Mouse (Mus musculus) cerebellum, postnatal 36 days (tissue): ENCODE measurements around the gene Gm10959.
"Not testable (repeated sequence)": the region's sequence is repeated elsewhere in the genome, so short reads cannot be mapped to it uniquely, and the experiment has no call there.

ENCODE experiments used
- DNase-seq, 2 experiments: peaks; one replicate each; pipeline ENCODE4 v3.0.0; 2021 to 2022; ENCODE audit warnings: mixed read lengths in 2 of 2

Gm10959 gene

DNA sequence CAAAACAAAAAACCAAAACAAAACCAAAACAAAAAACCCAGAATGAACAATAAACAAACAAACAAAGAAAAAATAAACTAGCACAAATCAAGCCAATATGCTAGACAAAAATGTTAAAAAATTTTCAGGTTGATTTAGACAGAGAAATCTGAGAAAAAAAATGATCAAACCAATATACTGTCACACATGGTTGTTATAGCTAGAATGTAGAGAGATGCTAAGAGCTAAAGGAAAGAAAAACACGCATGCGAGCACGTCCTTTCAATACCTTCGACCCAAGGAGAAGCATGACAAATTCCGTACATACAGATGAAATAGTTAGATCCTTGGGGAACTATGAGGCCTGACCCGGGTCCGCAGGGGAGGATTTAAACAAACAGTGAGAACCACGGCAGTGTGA is at the start of gene Gm10959:
TSS of gene Gm10959 (minus strand) at position 101 of the 400 bp plus-strand sequence.
- no peak for DNase-seq

- DNase-seq: no peak
These were observed 49.2 kb upstream of the Gm10959 start for GRCm38 (mm10) chr3:122968391-122968790.

GRCm38 (mm10) chr3:122964301-122964700 is 45.1 kb upstream of the Gm10959 start:
- DNase-seq: no peak

GRCm38 (mm10) chr3:122950129-122950528 is 31.0 kb upstream of the Gm10959 start:
- DNase-seq: no peak

DNA sequence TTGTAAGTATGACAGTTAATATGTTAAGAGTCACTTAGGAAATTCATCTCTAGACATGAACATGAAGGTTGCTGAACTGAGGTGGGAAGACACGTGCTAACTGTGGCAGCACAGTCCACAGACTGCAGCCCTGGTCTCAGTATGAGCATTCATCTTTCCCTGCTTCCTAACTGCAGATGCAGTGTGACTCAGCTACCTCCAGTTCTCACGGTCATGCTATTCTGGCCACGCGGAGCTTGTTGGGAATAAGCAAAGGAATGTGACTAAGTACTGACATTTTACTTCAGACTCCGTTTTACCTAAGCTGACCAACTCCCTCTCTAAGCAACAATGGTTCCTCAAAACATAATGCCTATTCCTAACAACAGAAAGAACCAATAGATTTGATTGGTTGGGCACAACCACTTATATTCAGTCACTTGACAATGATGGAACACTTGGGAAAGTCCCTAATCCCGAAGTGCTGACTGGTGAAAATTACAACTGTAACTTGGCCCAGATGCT is 24.3 kb upstream of the Gm10959 start:
- no peak for DNase-seq

DNA sequence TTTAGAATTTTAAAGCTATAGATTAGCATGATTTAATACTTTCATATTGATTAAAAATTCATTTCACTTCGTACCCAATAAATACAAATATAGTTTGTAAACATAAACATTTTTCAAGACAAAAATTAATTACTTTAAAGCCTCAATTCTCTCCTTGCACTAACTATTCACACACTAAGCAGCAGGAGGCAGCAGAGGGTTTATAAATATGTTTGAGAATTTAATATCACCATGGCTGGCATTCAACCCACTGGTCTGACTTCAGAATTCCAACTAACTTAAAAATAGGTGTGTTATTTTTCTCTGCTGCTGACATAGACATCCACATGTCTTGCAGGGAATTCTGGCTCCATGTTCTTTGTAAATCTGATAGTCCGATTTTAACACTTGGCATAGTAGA is 20.1 kb upstream of the Gm10959 start:
- DNase-seq: peak in 1 of 2 experiments; percentile 24

DNA sequence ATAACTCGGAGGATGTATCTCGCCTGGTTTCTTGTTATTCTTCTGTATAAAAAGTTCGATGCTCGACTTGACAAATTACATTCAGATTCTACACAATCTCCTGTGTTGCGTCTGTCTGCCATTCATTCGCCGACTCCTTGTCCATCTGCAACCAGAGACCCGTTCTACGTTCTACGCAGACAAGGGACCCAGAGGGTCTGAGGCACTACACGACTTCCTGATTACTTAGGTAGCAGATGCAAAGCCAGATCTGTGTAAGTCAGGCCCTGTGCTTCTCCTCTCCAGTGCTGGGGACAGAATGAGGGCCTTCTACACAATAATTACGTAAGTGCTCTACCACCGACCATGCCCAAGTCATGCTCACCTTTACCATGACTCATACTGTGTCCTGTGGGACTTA is 18.0 kb upstream of the Gm10959 start:
- DNase-seq: not testable (repeated sequence)

- DNase-seq: no peak
These were observed 13.3 kb upstream of the Gm10959 start for GRCm38 (mm10) chr3:122932466-122932865.

DNA sequence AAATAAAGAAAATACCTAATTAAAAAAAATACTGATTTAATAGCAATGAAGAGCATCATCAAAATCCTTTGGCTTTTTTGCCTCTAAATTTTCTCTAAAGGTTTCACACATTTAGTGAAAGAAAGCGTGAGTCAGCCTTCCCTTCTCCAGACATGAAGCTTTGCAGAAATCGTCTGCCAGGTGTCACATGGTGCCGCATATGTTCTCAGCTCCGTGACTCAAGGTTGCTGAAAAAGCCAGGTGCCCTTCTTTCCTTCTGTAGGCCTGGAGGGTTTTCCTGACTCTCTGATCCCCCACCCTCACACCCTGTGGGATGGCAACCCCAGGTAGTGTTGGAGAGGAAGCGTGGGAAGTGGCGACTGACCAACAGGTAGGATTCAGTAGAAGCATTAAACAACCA is 10.6 kb upstream of the Gm10959 start:
- peak; percentile 21 to 32 for DNase-seq

- peak; percentile 92 to 95 for DNase-seq
These were observed 5.1 kb upstream of the Gm10959 start, which contains the start of gene 1810037I17Rik for GRCm38 (mm10) chr3:122924009-122924914. 1810037I17Rik (plus strand) TSS chr3:122924203.

GRCm38 (mm10) chr3:122923147-122923546 is 4.0 kb upstream of the Gm10959 start:
- DNase-seq: no peak

DNA sequence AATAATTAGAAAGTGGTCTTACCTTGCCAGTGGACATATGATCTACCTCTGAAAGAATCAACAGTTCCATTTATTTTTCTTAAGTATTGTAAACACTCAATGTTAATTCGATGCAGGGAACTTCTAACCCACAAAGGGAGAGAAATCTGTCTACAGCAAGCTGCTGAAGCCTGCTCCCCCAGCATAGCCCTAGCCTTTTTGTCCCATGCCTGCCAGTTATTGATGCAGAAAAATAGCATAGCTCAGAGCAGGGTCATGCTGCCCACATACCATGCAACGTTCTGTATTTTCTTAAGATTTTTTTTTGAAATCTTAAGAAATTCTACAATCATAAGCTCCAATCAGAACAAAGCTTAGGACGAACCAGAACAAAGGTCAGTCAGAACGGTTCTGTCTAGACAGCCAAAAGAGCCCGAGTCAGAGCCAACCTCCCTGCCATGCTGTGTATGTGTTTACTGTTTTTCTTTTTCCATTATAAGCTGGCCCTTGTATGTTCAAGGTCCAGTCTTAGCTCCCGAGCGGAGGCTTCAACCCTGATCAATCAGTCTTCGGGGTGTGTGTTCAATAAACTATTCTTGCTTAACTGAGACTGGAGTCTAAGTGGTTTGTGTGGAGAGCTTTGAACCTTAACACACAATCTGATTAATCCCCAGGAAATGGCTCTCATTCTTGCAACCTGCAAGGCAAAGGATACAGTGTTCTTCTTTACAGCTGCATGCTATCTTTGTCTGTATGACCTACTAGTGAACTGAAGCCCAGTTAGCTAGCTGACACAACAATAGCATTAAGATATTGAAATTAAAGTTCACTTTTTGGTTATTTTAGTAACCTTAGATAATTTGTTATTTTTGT is 2.7 kb upstream of the Gm10959 start:
- DNase-seq: no peak

DNA sequence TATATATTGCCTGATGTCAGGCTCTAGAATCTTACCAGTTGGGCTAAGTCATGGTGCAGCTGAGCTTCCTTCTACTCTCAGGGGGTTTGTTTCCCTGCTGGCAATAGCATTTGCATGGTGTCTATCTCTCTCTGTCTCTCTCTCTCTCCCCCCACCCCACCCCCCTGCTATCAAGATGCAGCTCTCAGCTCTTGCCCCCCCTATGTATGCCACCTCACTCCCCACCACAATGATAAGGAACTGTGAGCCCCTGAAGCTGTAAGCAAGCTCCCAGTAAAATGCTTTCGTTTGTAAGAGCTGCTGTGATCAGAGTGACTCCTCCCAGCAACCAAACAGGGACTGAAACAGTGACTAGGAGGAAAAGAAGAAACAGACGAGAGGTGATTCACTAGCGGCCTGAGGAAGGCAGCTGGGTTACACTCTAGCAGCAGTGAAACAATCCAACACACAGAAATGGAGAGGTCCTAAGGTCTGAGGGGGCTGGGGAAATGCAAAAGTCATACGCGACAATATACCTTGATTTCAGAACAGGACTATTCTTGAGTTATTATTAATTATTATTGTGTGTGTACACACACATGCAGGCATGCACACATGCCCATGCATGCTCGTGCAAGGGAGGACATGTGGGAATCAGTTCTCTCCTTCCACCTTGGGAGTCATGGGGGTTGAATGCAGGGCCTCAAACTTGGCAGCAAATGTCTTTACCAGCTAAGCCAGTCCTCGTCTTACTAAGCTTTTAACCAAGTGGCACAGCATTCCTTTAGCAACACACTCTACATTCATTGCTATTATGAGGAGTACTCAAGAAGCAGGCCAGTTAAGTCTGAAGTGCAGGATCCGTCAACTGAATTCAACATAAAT is 1.6 kb upstream of the Gm10959 start:
- no peak for DNase-seq

DNA sequence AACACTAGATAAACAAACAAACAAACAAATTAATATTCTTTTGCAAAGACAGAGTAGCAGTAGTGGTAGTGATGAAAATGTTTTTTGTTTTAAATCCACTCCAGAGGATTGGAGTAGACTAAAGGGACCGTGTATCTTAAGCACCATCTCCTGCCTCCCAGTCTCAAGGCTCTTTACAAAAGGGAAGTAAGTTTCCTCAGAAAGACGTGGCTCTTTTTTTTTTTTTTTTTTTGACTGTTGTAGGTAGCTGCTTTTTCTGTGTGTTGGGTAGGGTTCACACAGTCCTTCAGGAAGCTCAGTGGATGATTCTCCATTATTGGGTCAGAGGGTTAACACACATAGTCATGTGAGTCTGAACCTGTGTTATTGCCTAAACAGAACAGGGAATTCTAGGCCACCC is 488 bp downstream of the Gm10959 start:
- DNase-seq: no peak

DNA sequence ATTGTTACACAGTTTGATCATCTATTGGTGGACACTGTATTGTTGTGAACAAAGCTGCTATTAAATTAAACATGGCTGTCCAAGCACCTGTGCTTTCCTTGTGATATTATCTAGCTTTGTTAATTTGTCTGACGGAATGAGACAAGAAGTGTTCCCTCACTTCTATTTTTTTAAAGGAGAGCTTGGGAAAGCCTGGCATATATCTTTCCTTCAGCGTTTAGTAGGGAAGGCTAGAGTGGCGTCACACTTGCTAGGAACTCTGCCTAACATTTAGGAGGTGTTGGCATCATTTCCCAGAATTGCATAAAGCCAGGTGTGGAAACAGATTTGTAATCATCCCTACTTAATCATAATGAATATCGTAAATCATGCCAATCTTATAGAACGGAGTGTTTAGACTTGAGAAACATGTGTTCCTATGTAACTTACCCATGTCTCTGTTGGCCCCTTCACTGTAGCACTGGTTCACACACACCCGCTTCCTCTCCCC is 2.9 kb downstream of the Gm10959 start:
- DNase-seq: no peak

DNA sequence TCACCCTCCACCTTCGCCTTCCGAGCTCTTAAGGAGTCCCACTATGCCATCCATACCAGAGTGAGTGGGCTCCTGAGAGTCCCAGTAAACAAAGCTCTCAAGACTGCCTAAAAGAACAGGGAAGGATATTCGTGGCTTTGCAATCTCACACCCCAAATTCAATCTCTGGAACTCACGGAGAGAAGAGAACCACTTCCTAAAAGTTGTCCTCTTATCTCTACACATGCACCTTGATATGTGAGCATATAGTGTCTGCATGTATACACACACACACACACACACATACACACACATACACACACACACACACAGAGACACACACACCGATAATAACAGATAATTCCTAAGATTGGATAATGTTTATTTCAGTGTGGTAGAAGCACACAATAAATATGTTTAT is 3.7 kb downstream of the Gm10959 start:
- no peak for DNase-seq

GRCm38 (mm10) chr3:122907841-122908240 is 11.3 kb downstream of the Gm10959 start:
- no peak for DNase-seq

DNA sequence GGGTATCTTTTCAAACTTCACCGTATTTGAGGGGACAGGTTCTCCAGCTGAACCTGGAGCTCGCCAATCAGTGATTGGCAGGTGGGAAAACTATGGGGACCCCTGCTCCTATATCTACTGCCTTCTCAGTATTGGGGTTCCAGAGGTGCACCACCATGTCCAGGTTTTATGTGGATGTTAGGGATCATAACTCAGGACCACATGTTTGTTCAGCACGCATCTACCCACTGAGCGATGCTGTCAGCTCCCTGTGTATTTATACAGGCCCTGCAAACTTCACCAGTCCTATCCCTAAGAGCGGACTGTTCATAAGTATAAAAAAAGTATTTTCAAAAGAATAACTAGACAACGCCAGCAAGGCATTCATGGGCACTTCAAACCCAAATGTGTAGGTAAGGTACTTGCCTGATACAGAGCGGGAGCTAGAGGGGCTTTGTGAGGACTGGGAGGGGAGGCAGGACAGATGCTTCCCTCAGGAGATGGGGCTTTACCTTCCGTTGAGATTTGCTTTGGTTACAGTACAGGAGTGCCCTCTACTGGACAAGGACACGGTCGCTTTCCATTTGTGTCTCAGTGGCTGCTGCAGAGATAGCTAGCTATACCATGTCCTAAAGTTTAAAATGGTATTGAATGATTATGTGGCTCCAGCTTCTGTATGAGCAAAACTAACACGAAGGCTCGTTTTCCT is 15.3 kb downstream of the Gm10959 start:
- peak; percentile 26 to 37 for DNase-seq

DNA sequence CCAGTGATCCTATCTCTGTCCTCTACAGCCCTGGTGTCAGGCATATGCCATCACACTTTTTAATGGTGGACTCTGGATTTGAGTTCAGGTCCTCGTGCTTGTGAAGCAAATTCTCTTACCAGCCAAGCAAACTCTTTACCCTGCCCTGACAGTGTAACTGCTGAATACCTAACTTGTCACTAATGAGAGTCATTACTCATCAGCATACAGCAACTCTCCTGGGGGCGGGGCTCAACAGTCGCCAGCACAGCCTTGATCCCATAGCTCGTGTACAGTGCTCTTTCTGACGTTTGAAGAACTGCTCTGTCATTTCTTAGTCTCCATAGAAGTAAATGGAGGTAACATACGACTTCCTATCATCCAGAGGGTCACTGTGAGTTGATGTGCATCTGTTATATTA is 20.9 kb downstream of the Gm10959 start:
- DNase-seq: no peak

GRCm38 (mm10) chr3:122895189-122895731 is 23.9 kb downstream of the Gm10959 start:
- DNase-seq: no peak

GRCm38 (mm10) chr3:122894772-122895171 is 24.4 kb downstream of the Gm10959 start, which contains the start of gene Fabp2:
Fabp2 (plus strand) TSS chr3:122895072.
- DNase-seq: no peak
